Mouse (Mus musculus): Measurements from ENCODE around the gene Vmn1r67. TPM values are rescaled to one million over a fixed set of nuclear protein-coding genes. Genes with fewer than 3 reads are reported as not detected.

Vmn1r67 gene
- total RNA-seq (2023), result not detected in 4 replicates

DNA sequence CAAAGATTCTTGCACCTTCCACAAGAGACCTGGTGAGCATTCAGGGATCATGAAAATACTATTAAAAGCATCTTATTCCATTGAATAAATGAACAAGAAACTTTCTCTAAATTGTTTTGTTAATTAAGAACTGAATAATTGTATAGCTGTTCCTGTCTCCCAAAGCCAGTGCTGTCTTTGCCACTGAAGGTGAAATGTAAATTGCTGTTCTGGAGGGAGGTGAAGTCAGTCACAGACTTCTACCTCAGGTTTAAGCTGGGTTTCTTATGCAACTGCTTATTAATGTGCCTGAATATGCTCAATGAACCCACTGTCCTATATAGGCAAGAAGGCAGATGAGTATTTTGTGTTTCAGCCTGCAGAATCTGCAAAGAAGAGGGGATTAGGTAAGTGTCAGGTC lies at the start of gene Vmn1r67:
Gene Vmn1r67 (plus strand): TSS at position 301 of the 400 bp plus-strand sequence.

DNA sequence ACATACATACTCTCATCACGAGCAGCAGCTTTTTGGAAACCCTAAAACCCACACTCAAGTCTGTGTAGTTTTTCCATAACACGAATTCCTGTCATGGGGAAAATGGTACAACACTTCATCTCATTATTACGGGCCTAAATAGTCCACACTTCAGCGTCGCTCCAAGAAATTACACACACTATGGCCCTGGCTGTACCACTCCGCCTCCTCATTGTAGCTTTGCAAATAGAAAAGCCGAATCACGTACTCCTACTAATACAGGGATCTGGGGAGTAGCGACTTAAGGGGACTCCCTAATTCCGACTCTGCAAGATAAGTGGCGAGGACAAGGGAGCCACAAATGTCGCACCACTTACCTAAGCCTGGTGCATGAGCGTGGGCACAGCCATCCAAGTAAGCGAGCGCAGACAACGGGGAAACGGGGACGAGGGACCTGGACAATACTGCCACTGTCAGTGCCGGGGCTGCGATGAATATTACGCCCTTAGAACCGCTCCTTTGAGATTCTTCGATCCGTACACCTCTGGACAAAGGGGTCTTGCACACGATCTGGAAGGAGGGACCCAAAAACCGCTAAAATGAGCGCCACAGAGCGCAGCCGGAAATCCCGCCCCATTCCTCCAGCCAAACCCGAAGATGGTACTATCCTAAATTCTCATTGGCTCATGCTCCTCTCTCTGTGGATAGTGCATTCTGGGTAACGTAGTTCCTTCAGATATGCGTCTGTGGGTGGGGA lies 51.8 kb downstream of the Vmn1r67 start, which contains the start of gene Zik1:
Gene Zik1 (minus strand): TSS at position 609 of the 736 bp plus-strand sequence.

Other genes starting within 250 kb of the Vmn1r67 start
- not detected in 4 replicates for gene Vmn1r66, start 165.3 kb upstream of the Vmn1r67 start, total RNA-seq (2023)
- gene Zik1, start 52.1 kb downstream of the Vmn1r67 start, total RNA-seq (2023), result 0.26 to 1.0 TPM (median 0.53 TPM) in 4 replicates
- not detected in 4 replicates for gene Vmn1r68, start 115.2 kb downstream of the Vmn1r67 start, total RNA-seq (2023)
- gene Vmn1r69, start 170.3 kb downstream of the Vmn1r67 start, total RNA-seq (2023), result not detected in 4 replicates
- gene Vmn1r70, start 188.2 kb downstream of the Vmn1r67 start, total RNA-seq (2023), result not detected in 4 replicates
- gene Nlrp4b, start 244.5 kb downstream of the Vmn1r67 start, total RNA-seq (2023), result not detected in 4 replicates

All from B cell, adult 62 days (primary cell).